Mouse (Mus musculus) cerebellum, postnatal 10 days (tissue): ENCODE results near the gene Sema4a.

Experiments used
- DNase-seq, 2 experiments: peaks; one replicate each; pipeline ENCODE4 v3.0.0; 2021; ENCODE audit warnings: mixed read lengths in 2 of 2

The Sema4a gene

GRCm38 (mm10) chr3:88460983-88461696, at the start of gene Sema4a:
TSS of gene Sema4a (minus strand) at chr3:88461182.
- peak; percentile 67 to 71 for DNase-seq

DNA sequence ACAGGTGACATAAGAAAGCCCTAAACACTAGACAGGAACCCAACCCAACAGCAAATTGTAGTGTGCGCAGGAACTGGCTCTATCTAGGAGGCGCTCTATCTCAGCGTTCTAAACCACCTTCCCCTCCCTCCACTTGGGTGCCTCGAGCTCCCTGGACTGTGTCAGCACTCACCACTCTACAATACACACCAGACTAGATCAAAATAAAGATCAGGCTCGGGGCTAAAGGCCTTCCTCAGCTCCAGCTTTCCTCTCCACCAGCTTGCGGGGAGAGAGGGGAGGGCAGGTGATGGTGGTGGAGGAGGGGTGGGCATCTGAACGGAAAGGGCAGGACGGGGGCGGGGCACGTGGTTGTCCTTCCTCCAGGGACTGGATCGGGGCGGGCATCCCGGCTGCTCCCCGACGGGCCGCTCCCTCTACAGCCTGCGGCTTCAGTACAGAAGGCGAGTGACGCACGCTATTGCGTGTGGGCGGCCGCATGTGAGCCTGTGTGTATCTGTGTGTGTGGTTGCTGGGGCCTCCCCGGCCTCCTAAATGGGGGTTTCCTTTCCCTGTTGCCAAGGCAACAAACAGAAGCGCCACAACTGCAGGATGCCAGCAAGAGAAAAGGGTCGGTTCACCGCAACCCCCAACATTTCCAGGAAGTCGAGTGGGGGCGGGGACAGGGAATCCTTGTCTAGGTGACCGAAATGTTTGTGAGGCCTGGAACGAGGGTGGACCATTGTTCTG, 48.9 kb upstream of the Sema4a start, which contains the start of gene Lmna:
Gene Lmna (minus strand): TSS at position 265 of the 729 bp plus-strand sequence.
- DNase-seq: peak; percentile 96 to 97

DNA sequence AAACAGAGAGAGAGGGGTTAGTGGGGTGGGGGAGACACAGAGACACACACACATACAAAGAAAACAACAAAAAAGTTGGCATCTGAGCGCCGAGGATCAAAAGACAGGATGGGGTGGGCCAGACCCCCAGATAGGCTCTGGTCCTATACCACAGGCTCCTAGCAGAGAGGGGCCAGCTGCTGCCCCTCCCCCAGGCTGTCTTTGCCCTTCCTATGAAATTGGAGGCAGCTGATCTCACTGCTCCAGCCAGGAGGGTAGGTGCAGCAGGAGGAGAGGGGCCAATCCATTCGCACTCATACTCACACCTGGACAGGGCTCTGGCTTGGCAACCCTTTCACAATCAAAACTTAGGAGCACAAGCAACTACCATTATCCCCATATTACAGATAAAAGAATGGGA, 48.3 kb upstream of the Sema4a start:
- no peak for DNase-seq

GRCm38 (mm10) chr3:88505765-88506164, 44.8 kb upstream of the Sema4a start:
- DNase-seq: no peak

DNA sequence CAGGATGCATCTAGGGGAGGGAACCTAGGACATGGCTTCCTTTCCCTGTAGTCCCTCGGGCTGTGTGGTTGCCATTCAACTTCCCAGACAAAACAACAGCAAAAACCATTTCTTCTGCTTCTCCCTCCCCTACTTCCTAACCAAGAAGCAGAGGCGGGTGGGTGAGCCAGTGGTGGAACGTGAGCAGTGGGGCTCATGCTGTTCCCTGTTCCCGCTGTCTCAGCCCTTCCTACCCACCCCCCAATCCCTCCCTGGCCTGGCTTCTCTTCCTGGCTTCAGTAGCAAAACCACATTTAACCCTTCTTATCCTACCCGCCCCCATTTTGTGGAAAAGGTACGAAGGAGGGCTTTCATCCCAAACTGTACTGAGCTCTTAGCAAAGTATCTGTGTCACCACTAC, 44.1 kb upstream of the Sema4a start:
- DNase-seq: no peak

GRCm38 (mm10) chr3:88503881-88504746, 43.1 kb upstream of the Sema4a start:
- DNase-seq: no peak

- no peak for DNase-seq
These were observed 42.5 kb upstream of the Sema4a start for GRCm38 (mm10) chr3:88503505-88503863.

DNA sequence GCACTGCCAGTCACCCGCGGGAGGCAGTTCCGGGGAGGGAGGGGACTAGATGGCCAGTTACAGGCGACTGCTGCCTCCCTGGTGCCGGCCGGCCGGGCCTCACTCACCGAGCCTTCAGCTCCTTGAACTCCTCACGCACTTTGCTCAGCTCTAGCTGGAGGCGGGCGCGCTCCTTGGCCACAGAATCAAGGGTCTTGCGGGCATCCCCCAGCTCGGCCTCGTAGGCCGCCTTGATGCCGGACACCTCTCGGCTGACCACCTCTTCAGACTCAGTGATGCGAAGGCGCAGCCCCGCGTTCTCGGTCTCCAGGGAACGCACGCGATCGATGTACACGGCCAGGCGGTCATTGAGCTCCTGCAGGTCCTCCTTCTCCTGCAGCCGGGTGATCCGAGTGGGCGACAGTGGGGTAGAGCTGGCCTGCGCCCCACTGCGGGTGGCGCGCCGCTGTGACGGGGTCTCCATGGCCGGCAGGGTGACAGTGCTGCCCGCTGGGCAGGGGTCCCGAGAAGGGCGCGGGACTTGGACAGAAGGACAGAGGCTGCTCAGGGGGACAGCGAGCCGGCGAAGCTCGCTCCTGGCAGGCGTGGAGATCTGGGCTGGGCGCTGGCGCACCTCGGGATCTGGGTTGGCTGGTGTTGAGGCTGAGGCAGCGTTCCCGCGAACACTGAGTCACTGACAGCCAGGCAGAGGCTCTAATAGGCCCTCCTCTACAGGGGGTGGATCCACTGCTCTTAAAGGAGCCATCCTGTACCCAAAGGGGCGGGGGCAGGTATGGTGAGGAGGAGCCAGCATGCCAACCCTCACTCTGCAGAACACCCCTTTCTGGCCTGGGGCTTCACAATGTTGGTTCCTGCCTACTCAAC, 41.9 kb upstream of the Sema4a start:
- peak; percentile 93 for DNase-seq

DNA sequence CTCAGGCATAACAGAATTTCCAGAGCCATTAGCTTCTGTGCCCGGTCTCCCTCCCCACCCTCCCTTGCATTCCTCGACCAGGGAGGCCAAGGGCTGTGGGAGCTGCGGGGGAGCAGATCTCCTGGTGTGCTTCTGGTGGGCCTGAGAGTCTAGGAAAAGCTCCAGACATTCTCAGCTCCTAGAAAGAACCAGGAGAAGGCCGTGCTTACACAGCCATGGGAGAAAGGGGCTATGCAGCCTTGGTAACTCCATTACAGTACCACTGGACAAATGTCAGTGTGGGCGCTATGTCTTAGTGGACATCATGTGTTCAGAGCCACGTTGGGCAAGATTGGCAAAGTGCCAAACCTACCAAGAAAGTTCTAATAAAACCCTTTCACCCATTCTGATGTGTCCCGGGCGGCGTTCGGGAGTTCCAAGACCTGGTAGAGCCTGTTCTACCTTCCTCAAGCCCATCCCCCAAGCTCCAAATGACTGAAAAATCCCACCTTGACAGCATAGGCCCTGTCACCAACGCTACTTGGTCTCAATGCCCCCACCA, 41.1 kb upstream of the Sema4a start:
- peak; percentile 39 to 61 for DNase-seq

- DNase-seq: no peak
These were observed 40.5 kb upstream of the Sema4a start for GRCm38 (mm10) chr3:88501366-88502030.

GRCm38 (mm10) chr3:88500655-88501365, 39.8 kb upstream of the Sema4a start:
- DNase-seq: no peak

GRCm38 (mm10) chr3:88500087-88500486, 39.1 kb upstream of the Sema4a start:
- no peak for DNase-seq

GRCm38 (mm10) chr3:88499580-88499979, 38.6 kb upstream of the Sema4a start:
- no peak for DNase-seq

- DNase-seq: peak in 1 of 2 experiments; percentile 48
These were observed 34.9 kb upstream of the Sema4a start for GRCm38 (mm10) chr3:88495741-88496415.

GRCm38 (mm10) chr3:88494836-88495628, 34.0 kb upstream of the Sema4a start:
- peak in 1 of 2 experiments; percentile 51 for DNase-seq

GRCm38 (mm10) chr3:88493706-88494582, 33.0 kb upstream of the Sema4a start:
- no peak for DNase-seq

GRCm38 (mm10) chr3:88487396-88487795, 26.4 kb upstream of the Sema4a start:
- DNase-seq: no peak

- DNase-seq: no peak
These were observed 25.9 kb upstream of the Sema4a start for GRCm38 (mm10) chr3:88486887-88487286.
